Mouse (Mus musculus): Measurements from ENCODE around the gene Snx13. TPM values are rescaled to one million over a fixed set of nuclear protein-coding genes. Genes with fewer than 3 reads are reported as not detected.

Snx13 gene
- polyA plus RNA-seq, 1 experiment from 2014 or later = 21.7 TPM

GRCm38 (mm10) chr12:35041964-35042363 lies 5.0 kb upstream of the Snx13 start:
- no peak overlapping the region for H3K9ac ChIP-seq (ENCODE audit: low read length)
- no peak overlapping the region for H3K27ac ChIP-seq (ENCODE audit: low read depth, low read length)
- no peak overlapping the region for H3K4me2 ChIP-seq
- ATAC-seq (ENCODE audit: low FRiP score) (no peak), DNase-seq (ENCODE audit: low spot score, missing footprints) (no peak)
- no peaks in the 10 kb centered on the region for H3K9me3 ChIP-seq (ENCODE audit: control insufficient read depth, low read length)
- H3K4me3 ChIP-seq (ENCODE audit: low read depth, low read length) = no peak overlapping the region
- no peaks in the 10 kb centered on the region for H3K4me1 ChIP-seq (ENCODE audit: control insufficient read depth, insufficient read depth, low read length)
- H3K27me3 ChIP-seq (ENCODE audit: control insufficient read depth, insufficient read depth, low read length) = no peaks in the 10 kb centered on the region
- no peaks in the 10 kb centered on the region for H3K36me3 ChIP-seq (ENCODE audit: control insufficient read depth, insufficient read depth, low read length)
- WGBS = 71% methylated on average over 8 of the region's 8 CpGs

- under 1% methylated on average over 36 of the region's 36 CpGs for WGBS
- Histone ChIP-seq H3K36me3 (ENCODE audit: control insufficient read depth, insufficient read depth, low read length) (no peaks in the 10 kb centered on the region), H3K4me2 (peak overlapping the region; percentile 60), H3K9me3 (ENCODE audit: control insufficient read depth, low read length) (no peaks in the 10 kb centered on the region), H3K27ac (ENCODE audit: low read depth, low read length) (peak overlapping the region; percentile 90), H3K9ac (ENCODE audit: low read length) (peak overlapping the region; percentile 94), H3K27me3 (ENCODE audit: control insufficient read depth, insufficient read depth, low read length) (no peaks in the 10 kb centered on the region), H3K4me1 (ENCODE audit: control insufficient read depth, insufficient read depth, low read length) (peaks cover 6% of the 10 kb centered on the region; the same call in 1 of the 2 replicates), H3K4me3 (ENCODE audit: low read depth, low read length) (peak overlapping the region; percentile 88)
- DNase-seq (ENCODE audit: low spot score, missing footprints) (peak; percentile 84), ATAC-seq (ENCODE audit: low FRiP score) (peak; percentile 84)
Observed at GRCm38 (mm10) chr12:35046310-35046998, 532 bp upstream of the Snx13 start.

- H3K36me3 ChIP-seq (ENCODE audit: control insufficient read depth, insufficient read depth, low read length) = no peaks in the 10 kb centered on the region
- H3K4me1 ChIP-seq (ENCODE audit: control insufficient read depth, insufficient read depth, low read length) = peaks cover 6% of the 10 kb centered on the region; the same call in 1 of the 2 replicates
- DNase-seq (ENCODE audit: low spot score, missing footprints) (peak; percentile 94), ATAC-seq (ENCODE audit: low FRiP score) (peak; percentile 88)
- H3K4me3 ChIP-seq (ENCODE audit: low read depth, low read length) = peak overlapping the region; percentile 88
- WGBS = under 1% methylated on average over 62 of the region's 65 CpGs
- H3K9me3 ChIP-seq (ENCODE audit: control insufficient read depth, low read length) = no peaks in the 10 kb centered on the region
- peak overlapping the region; percentile 60 for H3K4me2 ChIP-seq
- no peaks in the 10 kb centered on the region for H3K27me3 ChIP-seq (ENCODE audit: control insufficient read depth, insufficient read depth, low read length)
- peak overlapping the region; percentile 94 for H3K9ac ChIP-seq (ENCODE audit: low read length)
- H3K27ac ChIP-seq (ENCODE audit: low read depth, low read length) = peak overlapping the region; percentile 90
Observed at GRCm38 (mm10) chr12:35047320-35048225, 587 bp downstream of the Snx13 start.

GRCm38 (mm10) chr12:35048891-35049290 lies 1.9 kb downstream of the Snx13 start:
- Histone ChIP-seq H3K9ac (ENCODE audit: low read length) (no peak overlapping the region), H3K4me3 (ENCODE audit: low read depth, low read length) (no peak overlapping the region)

GRCm38 (mm10) chr12:35050501-35050900 lies 3.5 kb downstream of the Snx13 start:
- H3K4me3 ChIP-seq (ENCODE audit: low read depth, low read length) = no peak overlapping the region
- no peak overlapping the region for H3K4me2 ChIP-seq
- no peaks in the 10 kb centered on the region for H3K9me3 ChIP-seq (ENCODE audit: control insufficient read depth, low read length)
- H3K36me3 ChIP-seq (ENCODE audit: control insufficient read depth, insufficient read depth, low read length) = no peaks in the 10 kb centered on the region
- DNase-seq (ENCODE audit: low spot score, missing footprints) = no peak
- no peak overlapping the region for H3K9ac ChIP-seq (ENCODE audit: low read length)
- WGBS = 77% methylated on average over 3 of the region's 3 CpGs
- peaks cover 6% of the 10 kb centered on the region; the same call in 1 of the 2 replicates for H3K4me1 ChIP-seq (ENCODE audit: control insufficient read depth, insufficient read depth, low read length)
- ATAC-seq (ENCODE audit: low FRiP score) = no peak
- H3K27me3 ChIP-seq (ENCODE audit: control insufficient read depth, insufficient read depth, low read length) = no peaks in the 10 kb centered on the region
- no peak overlapping the region for H3K27ac ChIP-seq (ENCODE audit: low read depth, low read length)

More at GRCm38 (mm10) chr12:35048891-35049290, 1.9 kb downstream of the Snx13 start:
- H3K9me3 ChIP-seq (ENCODE audit: control insufficient read depth, low read length) = no peaks in the 10 kb centered on the region
- WGBS = 87% methylated on average over 3 of the region's 3 CpGs
- no peaks in the 10 kb centered on the region for H3K27me3 ChIP-seq (ENCODE audit: control insufficient read depth, insufficient read depth, low read length)
- H3K27ac ChIP-seq (ENCODE audit: low read depth, low read length) = no peak overlapping the region
- ATAC-seq (ENCODE audit: low FRiP score) = no peak
- H3K36me3 ChIP-seq (ENCODE audit: control insufficient read depth, insufficient read depth, low read length) = no peaks in the 10 kb centered on the region
- DNase-seq (ENCODE audit: low spot score, missing footprints) = no peak
- peaks cover 6% of the 10 kb centered on the region; the same call in 1 of the 2 replicates for H3K4me1 ChIP-seq (ENCODE audit: control insufficient read depth, insufficient read depth, low read length)
- no peak overlapping the region for H3K4me2 ChIP-seq

- Histone ChIP-seq H3K27me3 (ENCODE audit: control insufficient read depth, insufficient read depth, low read length) (no peaks in the 10 kb centered on the region), H3K4me3 (ENCODE audit: low read depth, low read length) (no peak overlapping the region), H3K4me1 (ENCODE audit: control insufficient read depth, insufficient read depth, low read length) (peaks cover 6% of the 10 kb centered on the region; the same call in 1 of the 2 replicates), H3K4me2 (no peak overlapping the region), H3K36me3 (ENCODE audit: control insufficient read depth, insufficient read depth, low read length) (no peaks in the 10 kb centered on the region), H3K9me3 (ENCODE audit: control insufficient read depth, low read length) (no peaks in the 10 kb centered on the region), H3K9ac (ENCODE audit: low read length) (no peak overlapping the region), H3K27ac (ENCODE audit: low read depth, low read length) (no peak overlapping the region)
- 78% methylated on average over 7 of the region's 7 CpGs for WGBS
- ATAC-seq (ENCODE audit: low FRiP score) = no peak
- DNase-seq (ENCODE audit: low spot score, missing footprints) = no peak
Observed at GRCm38 (mm10) chr12:35050964-35051758, 4.2 kb downstream of the Snx13 start.

- H3K9me3 ChIP-seq (ENCODE audit: control insufficient read depth, low read length) = no peaks in the 10 kb centered on the region
- no peak overlapping the region for H3K4me3 ChIP-seq (ENCODE audit: low read depth, low read length)
- no peak overlapping the region for H3K27ac ChIP-seq (ENCODE audit: low read depth, low read length)
- H3K36me3 ChIP-seq (ENCODE audit: control insufficient read depth, insufficient read depth, low read length) = no peaks in the 10 kb centered on the region
- no peak for DNase-seq (ENCODE audit: low spot score, missing footprints)
- no peaks in the 10 kb centered on the region for H3K4me1 ChIP-seq (ENCODE audit: control insufficient read depth, insufficient read depth, low read length)
- no peak overlapping the region for H3K4me2 ChIP-seq
- WGBS = 89% methylated on average over 6 of the region's 6 CpGs
- H3K9ac ChIP-seq (ENCODE audit: low read length) = no peak overlapping the region
- ATAC-seq (ENCODE audit: low FRiP score) = no peak
- H3K27me3 ChIP-seq (ENCODE audit: control insufficient read depth, insufficient read depth, low read length) = no peaks in the 10 kb centered on the region
Observed at GRCm38 (mm10) chr12:35054420-35054819, 7.4 kb downstream of the Snx13 start.

- Histone ChIP-seq H3K9ac (ENCODE audit: low read length) (no peak overlapping the region), H3K36me3 (ENCODE audit: control insufficient read depth, insufficient read depth, low read length) (no peaks in the 10 kb centered on the region), H3K27ac (ENCODE audit: low read depth, low read length) (no peak overlapping the region), H3K9me3 (ENCODE audit: control insufficient read depth, low read length) (no peaks in the 10 kb centered on the region), H3K4me3 (ENCODE audit: low read depth, low read length) (no peak overlapping the region), H3K27me3 (ENCODE audit: control insufficient read depth, insufficient read depth, low read length) (no peaks in the 10 kb centered on the region), H3K4me1 (ENCODE audit: control insufficient read depth, insufficient read depth, low read length) (no peaks in the 10 kb centered on the region), H3K4me2 (no peak overlapping the region)
- no peak for ATAC-seq (ENCODE audit: low FRiP score)
- no peak for DNase-seq (ENCODE audit: low spot score, missing footprints)
- 94% methylated on average over 7 of the region's 7 CpGs for WGBS
Observed at GRCm38 (mm10) chr12:35055114-35056095, 8.4 kb downstream of the Snx13 start.
